Mouse (Mus musculus): ENCODE measurements at regions not wholly inside any gene's neighbourhood (a gene's known extent, or its start where the extent isn't known, plus 50 kb on each side); places are given as distances from the start of the nearest gene placed in this dataset.

DNA sequence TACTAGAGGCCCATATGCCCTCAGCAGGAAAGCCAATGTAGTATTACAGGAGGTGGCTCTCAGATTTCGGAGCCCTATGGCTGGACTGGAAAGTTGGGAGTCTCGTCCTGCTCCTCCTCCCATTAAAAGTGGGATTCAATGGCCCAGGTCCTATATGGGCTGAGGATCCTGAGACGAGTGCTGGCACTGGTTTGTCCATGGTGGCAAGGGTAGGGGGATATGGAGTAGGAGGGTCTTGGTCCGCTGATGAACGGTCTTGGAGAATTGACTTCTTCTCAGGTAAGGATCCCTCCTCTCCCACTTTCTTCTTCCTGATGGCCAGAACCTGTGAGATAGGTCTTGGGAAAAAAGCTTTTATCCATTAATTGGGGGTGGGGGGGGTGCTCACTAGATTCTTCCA, 522.2 kb upstream of the Slc5a7 start:
- no peak for DNase-seq (ENCODE audit: low spot score in 2 of 2)

DNA sequence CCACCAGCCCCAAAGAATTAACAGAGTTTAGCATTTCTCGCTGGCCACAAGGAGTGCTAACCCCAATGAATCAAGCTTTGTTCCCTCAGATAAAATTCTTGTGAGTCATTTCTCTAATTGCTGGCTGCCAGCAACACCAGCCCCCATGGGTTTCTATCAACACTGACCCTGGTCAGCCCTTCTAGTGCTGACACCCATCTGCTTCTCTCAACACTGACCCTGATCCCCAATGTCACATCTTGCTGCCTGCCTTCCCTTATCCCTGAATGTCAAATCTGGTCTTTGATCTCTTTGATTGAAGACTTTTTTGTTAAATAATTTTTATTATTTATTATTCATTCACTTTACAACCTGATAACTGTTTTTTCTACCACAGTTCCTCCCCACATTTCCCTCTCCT, 554.8 kb upstream of the Slc5a7 start:
- DNase-seq (ENCODE audit: low spot score in 2 of 2) = no peak

DNA sequence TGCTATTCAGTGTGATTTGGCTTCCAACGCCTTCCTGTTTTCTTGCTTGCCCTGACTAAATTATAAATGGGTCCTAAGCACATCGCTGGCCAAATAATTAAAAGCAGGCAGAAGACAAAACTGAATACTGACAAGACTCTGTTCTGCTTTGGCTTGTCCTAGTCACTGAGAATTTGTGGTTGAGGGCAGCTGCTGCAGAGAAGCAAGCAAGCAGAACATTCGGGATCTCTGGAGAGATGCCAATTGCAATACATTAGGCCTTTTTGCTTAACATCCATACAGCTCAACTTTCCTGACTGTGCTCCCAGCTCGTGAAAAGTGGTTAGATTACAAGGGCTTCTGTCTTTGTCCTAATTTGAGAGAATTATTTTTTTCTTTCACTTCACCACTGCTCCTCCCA, 549.0 kb upstream of the St6gal2 start:
- DNase-seq (ENCODE audit: low spot score in 2 of 2) = peak in 1 of 2 experiments; percentile 26

DNA sequence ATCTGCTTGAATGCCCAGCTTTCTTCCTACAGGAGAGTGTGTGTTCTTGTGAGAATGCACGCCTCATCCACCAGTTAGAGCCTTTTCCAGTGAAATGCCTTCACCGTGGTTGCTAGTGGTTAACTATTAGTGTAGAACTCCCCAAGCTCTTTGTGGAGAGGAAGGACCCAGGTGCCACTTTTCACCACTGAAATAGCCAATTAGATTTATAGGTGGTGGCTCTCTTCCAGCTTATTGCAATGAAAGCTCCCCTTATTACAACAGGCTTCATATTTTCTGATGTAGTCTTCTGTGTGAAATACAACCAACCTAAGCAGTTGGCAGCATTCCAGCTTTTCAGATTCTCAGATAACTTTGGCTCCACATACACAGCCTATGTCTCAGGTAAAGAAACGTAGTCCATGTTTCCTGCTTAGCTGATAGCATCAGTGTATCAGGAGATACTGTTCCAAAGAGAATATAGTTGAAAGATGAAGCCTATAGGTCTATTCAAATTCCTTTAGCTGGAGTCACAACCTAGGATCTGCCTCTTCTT, 515.9 kb upstream of the St6gal2 start:
- DNase-seq (ENCODE audit: low spot score in 2 of 2) = no peak

DNA sequence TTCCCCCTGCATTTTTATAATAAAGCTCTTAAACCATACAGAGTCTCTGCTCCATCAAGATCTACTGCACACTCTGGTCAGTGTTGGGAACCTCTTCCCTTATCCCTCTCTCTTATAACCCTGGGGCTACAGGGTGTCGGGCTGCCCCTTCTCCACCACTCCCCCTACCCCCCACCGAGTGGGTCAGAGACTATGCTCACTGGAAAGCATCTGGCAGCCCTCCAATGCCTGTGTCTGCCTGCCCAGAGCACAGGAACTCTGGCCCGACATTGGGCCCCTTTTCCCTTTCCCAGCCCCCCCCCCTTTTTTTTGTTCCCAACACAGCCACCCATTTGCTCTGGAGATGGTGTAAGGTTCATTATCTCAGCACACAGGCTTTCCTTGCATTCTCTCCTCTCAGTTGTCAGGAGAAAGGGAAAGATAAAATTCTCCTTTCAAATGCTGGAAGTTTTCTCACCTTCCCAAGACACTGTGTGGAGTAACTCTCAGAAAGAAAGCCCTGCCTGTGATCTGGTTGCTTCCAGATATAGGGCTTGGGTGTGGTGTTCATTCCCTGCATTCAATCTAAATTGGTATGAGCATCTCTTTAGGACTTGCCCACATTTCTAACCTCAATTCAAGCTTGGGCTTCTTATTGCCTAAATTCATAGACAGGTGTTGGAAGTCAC, 501.7 kb upstream of the St6gal2 start:
- DNase-seq (ENCODE audit: low spot score in 2 of 2) = no peak

DNA sequence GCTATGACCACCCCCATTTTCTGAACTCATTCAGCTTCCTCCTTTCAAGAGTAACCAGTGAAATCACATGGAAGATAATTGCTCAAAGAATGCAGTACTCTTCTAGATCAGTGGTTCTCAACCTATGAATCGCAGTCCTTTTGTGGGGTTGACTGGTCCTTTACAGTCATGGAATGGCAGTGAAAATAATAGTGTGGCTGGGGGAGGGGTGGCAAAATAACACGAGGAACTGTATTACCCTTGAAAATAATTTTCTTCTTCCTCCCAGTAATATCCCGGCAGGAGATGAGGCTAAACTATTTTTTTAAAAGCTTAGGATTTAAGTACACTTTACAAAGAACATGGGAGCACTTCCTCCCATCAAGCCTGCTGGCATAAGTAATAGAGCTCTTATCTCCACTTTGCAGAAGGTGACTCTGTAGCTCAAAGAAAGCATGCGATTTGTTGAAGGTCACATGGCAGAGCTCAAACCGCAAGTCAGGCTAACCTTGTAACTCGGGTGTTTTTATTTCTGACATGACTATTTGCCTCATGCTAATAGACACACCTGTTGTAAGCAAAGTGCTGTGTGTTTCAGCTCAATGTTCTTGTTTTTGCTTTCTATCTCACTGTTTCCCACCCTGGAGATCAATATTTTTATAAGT, 500.8 kb upstream of the St6gal2 start:
- no peak for DNase-seq (ENCODE audit: low spot score in 2 of 2)
